Mouse (Mus musculus) right cerebral cortex, postnatal 14 days (tissue): Measurements from ENCODE around the gene Trpm7.

Experiments used
- DNase-seq: peaks from one replicate; pipeline ENCODE4 v3.0.0; 2022

The Trpm7 gene

GRCm38 (mm10) chr2:126815822-126816221 is 60.2 kb downstream of the Trpm7 start:
- DNase-seq: no peak

DNA sequence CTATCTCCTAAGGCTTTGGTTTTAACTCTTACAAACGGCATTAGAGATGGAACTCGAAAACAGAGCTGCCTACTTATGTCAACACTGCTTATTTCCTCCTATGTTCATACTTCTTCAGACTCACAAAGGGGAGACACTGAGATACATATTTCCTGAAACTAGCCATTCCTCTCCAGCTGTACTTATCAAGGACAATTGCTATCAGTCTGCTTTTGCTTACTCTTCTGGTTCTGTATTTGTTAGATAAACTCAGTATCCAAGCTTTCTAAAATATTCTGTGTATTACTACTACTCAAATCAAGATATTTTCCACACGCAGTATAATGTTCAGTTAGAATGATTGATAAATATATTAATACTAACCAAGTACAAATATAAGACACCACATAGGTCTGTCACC is 74.0 kb downstream of the Trpm7 start:
- no peak for DNase-seq

DNA sequence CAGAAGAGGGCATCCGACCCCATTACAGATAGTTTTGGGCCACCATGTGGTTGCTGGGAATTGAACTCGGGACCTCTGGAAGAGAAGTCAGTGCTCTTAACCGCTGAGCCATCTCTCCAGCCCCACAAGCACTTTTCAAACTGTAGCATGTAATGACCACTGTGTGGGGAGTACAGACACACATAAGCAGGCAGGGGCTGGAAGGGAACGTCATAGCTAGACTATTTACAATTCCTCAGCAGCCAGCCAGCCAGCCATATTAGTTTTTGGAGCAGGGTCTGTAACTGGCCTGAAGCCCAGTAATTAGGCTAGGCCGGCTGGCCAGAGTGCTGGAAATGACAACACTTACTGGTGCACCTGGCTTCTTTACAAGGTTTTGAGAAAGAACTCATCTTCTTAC is 77.6 kb downstream of the Trpm7 start:
- DNase-seq: no peak

GRCm38 (mm10) chr2:126795708-126796107 is 80.3 kb downstream of the Trpm7 start:
- no peak for DNase-seq

DNA sequence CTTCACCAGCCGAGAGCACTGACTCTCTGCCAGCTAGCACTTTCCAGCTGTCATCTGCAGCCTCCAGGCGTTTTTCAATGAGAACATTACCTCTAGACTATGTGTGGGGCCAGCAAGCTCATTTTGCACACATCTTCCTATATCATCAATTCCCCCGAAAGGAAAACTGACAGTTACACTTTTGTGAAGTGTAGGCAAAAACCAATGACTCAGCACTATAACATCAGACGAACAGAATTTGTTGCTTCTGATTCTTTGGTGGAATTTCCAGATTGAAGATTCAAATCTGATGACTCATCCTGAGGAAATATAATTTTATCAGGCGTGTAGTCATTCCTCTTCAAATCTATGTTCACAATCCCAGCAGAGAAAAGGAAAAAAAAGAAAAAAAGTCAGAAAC is 83.4 kb downstream of the Trpm7 start:
- no peak for DNase-seq

DNA sequence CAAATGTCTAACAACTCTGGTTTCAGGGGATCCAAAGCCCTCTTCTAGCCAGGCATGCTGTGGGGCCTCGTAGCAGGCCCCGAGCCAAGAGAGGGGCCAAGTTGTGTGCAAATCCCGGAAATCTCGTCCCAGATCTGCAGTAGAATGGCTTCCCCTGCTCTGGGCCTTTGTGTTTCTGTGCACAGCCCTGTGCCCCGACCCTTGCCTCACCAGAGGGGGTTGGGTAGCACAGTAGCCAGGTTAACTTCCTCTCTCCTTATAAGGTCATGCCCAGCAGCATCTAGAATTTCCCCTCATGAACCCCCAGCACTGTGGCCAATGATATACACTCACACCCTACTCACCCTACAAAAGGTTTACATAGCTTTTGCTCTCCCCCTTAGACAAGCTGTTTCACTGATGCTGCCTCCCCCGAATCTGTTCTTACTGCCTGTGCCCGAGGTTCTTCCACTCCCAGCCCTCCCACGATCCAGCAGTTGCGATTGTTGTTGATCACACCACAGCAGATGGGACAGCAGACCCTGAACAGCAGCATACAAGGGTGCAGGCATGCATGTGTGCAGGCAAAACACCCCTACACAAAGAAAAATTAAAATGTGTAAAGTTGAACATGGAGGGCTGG is 88.2 kb downstream of the Trpm7 start:
- DNase-seq: peak; percentile 22

DNA sequence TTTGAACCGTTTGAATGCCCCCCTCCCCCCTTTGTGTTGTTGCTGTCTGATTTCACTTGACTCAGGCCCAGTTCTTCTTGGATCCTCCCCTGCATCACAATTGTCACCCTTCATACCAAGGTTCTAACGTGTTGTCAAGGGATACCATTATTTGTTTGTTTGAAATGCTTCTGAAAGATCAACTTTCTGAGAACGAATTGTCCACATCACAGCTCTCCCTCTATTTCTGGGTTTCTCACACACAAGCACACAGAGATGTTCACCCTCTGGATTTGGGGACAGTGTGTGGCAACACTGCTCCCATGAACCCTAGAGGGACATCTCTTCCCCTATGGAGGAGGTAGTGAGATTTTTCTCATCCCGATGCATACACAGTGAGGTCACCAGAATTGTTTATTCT is 92.7 kb downstream of the Trpm7 start, which contains the start of gene Usp50:
Gene Usp50, minus strand, starts transcription at position 101 of the 400 bp plus-strand sequence.
- DNase-seq: no peak

GRCm38 (mm10) chr2:126782433-126782832 is 93.6 kb downstream of the Trpm7 start:
- peak; percentile 62 for DNase-seq

- DNase-seq: no peak
Measured at GRCm38 (mm10) chr2:126781478-126781877, 94.6 kb downstream of the Trpm7 start.

DNA sequence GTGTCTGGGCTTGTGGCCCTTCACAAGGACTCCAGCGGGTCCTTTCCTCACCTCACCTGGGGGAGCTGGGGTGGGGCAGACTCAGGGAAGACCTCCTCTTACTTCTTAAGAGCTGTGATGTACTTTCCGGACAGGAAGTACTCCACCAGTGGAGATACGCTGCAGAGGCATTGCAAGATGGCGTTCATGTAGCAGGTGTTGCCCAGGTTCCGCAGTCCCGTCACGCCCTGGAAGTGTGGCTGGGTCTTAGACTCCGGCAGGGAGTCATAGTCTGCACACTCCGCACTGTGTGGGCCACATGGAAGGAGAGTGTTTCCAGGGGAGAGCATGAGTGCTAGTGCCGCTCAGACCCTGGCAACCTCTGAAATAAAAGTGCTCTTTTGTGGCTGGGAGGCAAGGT is 95.7 kb downstream of the Trpm7 start:
- DNase-seq: no peak

- DNase-seq: no peak
Measured at GRCm38 (mm10) chr2:126778806-126779205, 97.2 kb downstream of the Trpm7 start.

- DNase-seq: no peak
Measured at GRCm38 (mm10) chr2:126776416-126776815, 99.6 kb downstream of the Trpm7 start.

- DNase-seq: no peak
Measured at GRCm38 (mm10) chr2:126775951-126776350, 100.1 kb downstream of the Trpm7 start.

- DNase-seq: no peak
Measured at GRCm38 (mm10) chr2:126772217-126772616, 103.8 kb downstream of the Trpm7 start.

GRCm38 (mm10) chr2:126769431-126770181 is 106.4 kb downstream of the Trpm7 start:
- DNase-seq: no peak

DNA sequence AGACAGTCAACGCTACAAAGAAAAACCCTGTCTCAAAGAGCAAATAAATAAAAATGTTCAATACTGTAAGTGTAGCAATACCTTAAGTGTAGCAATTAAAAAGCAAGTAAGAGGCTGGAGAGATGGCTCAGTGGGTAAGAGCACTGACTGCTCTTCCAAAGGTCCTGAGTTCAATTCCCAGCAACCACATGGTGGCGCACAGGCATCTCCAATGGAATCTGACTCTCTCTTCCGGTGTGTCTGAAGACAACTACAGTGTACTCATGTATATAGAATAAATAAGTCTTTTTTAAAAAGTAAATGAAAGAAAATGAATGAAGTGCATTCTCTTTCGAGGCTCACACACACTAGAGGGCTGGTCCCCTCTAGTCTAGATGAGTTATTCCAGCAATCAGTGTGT is 107.8 kb downstream of the Trpm7 start:
- DNase-seq: no peak

GRCm38 (mm10) chr2:126767599-126767998 is 108.4 kb downstream of the Trpm7 start:
- no peak for DNase-seq

DNA sequence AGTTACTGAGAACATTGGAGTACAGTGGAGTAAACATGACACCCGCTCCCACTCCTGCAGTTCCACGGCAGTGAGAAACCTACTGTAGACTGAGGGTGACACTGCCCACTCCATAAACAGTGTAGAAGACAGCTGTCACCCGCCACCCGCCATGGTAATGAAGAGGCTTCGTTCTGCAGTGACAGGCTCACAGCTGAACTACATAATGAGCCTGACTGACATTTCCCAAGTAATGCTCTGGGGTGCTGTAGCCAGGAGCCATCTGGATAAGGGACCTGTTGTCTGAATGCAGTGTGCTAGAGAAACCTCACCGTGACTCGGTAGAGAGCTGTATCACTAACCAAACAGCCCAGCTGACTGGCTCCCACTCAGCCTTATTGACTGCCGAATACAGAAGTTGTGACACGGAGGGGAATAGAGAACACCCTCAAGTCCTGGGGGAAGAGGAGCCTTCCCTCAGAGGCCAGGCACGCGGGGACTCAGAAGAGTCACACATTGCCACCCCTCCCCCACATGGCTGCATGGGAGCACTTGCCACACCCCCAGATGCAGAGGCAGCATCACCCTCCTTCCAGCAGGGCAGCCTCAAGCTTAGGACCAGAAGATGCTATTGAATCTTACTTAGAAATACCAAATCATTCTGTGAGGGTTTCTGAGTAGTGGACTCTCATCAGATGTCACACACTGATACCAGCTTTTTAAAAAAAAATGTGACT is 110.0 kb downstream of the Trpm7 start:
- peak; percentile 31 for DNase-seq

- no peak for DNase-seq
Measured at GRCm38 (mm10) chr2:126759351-126759750, 116.7 kb downstream of the Trpm7 start.

GRCm38 (mm10) chr2:126755664-126756063 is 120.4 kb downstream of the Trpm7 start:
- no peak for DNase-seq

DNA sequence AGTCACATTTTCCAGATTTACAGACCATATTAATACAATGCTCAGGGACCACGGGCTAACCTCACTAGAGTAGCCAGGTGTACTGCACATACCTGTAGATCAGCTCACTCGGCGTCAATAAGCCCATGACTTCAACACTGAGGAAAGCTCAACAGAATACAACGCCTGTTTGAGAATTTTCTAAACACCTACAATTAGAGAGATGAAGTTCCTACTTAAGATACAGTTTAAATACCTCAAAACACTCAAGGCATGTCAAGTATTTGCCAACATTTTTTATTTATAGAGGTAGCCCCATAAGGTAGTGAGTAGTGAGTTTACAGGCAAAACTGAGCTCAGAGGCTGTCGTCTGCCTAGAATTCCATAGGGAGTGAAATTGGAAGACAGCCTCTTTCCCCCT is 132.6 kb downstream of the Trpm7 start:
- DNase-seq: no peak
